Mouse (Mus musculus) gonadal fat pad, adult 2 months (tissue): ENCODE measurements around the gene Atf7. TPM values are rescaled to one million over a fixed set of nuclear protein-coding genes. Genes with fewer than 3 reads are reported as not detected.

Experiments used
- DNase-seq: peaks from one replicate; pipeline ENCODE4 v3.0.0-alpha.2; 2012; ENCODE audit warnings: low read depth
- polyA plus RNA-seq: library from polyadenylated mRNA; depleted of rRNA; stranded (reverse); fragments of >200 nt; gene quantifications from 2 replicates; pipeline ENCODE4 v1.2.3, GENCODE M21; 2012

Atf7 gene
- polyA plus RNA-seq, 1 experiment: 70.4 TPM

DNA sequence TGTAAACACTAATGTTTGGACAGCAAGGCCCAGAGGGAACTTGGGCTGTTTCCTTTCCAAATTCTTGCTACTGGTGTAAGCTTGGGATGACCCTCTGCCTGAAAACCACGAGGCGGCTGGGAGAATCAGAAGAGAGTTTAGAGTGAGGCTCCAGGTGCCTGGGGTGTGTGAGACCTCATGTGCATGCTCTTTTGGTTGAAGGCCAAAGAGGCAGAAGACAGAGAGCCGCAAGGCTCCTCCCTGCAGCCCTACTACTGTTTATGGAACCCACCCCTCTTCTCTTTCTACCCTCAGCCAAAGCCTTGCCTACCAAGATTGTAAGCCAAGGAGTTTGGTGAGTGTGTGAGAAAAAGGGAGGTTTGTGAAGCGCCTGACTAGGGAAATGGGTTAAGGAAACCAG, 109.5 kb downstream of the Atf7 start:
- no peak for DNase-seq

- DNase-seq: no peak
Observed at GRCm38 (mm10) chr15:102515261-102515660, 110.0 kb downstream of the Atf7 start.

DNA sequence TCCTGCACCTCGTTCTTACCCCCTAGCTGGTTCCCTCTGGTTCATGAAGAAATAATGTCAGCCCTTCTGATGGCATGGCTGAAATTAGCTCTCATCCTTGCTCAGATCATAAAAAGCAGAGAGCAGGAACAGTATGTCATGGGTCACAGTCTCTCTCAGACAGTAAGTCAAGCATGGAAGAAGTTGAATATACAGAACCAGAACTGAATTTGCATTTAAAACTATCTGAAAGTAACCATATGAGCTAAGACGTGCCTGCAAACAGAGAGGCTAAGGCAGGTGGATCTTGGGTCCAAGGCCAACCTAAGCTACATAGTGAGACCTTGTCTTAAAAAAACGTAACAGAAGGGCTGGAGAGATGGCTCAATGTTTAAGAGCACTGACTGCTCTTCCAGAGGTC, 112.3 kb downstream of the Atf7 start:
- DNase-seq: no peak

GRCm38 (mm10) chr15:102512471-102512870, 112.8 kb downstream of the Atf7 start:
- DNase-seq: no peak

DNA sequence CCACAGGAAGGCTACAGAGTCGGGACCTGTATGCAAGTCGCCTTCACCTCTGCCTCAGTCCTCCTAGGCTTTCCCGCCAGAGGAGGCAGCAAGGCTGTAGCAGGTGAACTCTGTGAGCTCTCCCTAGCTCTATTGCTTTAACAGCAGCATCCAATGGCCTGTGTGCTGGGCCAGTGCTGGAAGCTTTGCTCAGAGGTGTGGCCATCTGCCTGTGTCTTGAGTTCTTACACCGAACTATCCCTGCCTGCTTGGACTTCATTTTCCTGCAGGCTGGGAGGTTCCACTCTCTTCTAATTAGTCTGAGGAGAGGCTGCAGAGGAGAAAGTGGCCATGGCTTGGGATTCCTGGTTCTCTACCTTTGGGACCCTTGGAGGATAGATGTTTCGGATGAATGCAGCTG, 113.3 kb downstream of the Atf7 start:
- DNase-seq: no peak

GRCm38 (mm10) chr15:102511285-102511833, 113.9 kb downstream of the Atf7 start:
- no peak for DNase-seq

DNA sequence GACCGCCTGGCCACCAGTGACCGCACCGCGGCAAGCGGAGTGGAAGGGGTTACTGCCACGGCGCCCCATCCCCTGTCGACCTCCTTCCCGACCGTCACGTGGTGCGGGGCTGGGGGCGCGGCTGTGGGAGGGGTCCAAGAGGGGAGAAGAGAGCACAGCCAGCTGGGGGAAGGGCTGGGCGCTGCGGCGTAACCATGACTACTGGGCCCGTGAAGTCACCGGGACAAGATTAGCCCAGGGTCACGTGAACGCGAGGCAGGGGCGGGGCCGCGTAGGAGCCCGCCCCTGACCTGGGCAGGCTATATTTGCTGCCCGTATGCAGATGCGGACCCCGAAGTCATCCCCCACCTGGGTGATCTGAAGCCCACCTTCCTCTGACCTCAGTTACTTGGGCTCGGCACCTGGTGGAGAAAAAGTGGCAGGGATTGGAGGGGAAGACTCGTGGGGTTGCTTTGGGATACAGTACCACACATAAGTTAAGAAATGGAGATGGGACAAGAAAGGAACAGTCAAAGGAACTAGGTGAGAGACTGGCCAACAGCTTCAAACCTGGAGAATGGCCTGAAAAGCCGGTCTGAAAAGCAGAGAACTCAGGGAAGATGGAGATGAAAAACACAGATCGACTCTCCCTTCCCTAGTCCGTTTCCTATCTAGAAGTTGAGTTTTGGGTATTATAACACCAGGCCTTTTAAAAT, 114.5 kb downstream of the Atf7 start:
- DNase-seq: no peak

- DNase-seq: no peak
Observed at GRCm38 (mm10) chr15:102510110-102510509, 115.2 kb downstream of the Atf7 start.

DNA sequence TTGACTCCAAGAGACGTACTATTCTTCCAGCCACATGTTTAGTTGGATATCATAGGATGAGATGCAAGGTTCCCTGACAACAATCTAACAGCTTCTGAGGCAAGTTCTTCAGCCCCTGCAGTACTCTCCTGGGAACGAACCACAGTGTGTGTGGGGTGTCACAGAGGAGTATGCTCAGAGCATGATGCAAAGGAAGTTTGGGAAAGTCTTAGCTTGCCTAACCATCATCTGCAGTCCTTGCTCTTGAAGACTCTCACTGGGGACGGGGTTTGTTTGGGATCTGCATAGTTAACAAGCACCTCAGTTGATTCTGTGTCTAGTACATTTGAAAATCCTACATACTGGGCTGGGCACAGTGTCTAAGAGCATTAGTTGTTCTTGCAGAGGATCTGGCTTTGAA, 116.9 kb downstream of the Atf7 start:
- DNase-seq: no peak

DNA sequence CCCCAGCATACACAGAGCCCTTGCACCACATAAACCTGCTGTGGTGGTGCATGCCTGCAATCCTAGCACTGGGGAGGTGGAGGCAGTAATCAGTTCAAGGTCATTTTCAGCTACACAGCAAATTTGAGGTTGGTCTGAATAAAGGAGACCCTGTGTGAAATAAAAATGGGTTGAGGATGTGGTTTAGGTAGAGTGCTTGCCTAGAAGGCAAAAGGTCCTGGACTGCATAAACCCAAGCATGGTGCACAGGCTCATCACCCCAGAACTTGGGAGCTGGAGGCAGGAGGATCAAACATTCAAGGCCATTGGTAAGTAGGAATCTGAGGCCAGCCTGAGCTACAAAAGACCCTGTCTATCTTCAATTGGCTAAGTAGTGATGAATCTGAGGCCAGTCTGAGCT, 117.7 kb downstream of the Atf7 start:
- no peak for DNase-seq

DNA sequence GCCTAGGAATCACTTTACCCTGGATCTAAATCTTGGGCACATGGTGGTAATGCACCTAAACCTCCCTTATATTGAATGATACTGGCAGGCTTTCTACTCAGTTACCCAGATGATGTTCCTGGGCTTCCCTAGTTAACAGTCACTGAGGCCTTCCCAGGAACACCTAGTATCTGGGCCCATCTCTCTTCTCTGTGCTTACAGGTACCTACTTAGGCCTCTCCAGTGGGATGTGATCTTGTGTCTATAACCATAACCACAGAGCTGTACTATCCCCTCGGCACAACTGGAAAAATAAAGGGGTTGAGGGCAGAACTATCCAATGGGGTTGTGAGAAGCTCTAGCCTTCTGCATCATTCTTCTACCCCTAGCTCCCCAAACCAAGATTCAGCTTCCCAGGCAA, 118.4 kb downstream of the Atf7 start:
- no peak for DNase-seq

DNA sequence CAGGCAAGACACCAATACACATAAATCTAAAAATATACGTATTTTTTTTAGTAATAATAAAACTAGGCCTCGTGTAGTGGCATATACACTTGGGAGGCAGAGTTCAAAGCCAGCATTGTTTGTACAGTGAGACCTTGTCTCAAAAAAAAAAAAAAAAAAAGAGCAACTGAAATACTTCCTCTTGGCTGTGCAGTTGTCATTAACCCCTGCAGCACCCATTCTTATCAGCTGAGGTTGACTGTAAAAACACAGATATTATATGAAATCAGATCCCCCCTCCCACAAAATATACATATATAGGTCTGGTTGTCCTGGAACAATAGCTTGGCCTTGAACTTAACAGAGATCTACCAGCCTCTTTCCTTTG, 118.8 kb downstream of the Atf7 start:
- DNase-seq: no peak

DNA sequence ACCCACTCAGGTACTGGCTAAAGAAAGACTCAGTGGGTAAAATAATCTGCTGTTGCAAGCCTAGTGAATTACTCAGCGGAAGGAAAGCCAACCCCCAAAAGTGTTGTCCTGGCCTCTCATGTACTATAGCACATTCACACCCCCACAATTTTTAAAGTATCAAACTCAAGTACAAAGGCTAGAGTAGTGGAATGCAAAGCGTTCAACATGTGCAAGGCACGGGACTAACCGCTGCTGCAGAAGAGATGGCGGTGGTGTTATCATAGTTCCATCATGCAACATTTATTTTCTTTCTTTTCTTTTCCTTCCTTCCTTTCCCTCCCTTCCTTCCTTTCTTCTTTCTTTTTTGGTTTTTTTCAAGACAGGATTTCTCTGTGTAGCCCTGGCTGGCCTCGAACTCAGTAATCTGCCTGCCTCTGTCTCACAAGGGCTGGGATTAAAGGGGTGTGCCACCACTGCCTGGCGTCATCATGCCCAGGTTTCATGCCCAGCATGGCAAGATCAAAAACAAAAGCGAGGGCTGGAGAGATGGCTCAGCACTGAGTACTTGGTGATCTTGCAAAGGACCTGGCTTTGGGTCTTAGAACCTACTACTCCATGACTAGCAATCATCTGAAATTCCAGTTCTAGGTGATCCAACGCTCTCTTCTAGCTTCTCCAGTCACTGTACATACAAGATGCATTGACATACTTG, 119.3 kb downstream of the Atf7 start:
- DNase-seq: no peak

GRCm38 (mm10) chr15:102505073-102505769, 120.0 kb downstream of the Atf7 start:
- no peak for DNase-seq

- no peak for DNase-seq
Observed at GRCm38 (mm10) chr15:102503924-102504782, 121.1 kb downstream of the Atf7 start.

- no peak for DNase-seq
Observed at GRCm38 (mm10) chr15:102503447-102503846, 121.8 kb downstream of the Atf7 start, which contains the start of gene Gm10337. Gene Gm10337, plus strand, starts transcription at chr15:102503722.

DNA sequence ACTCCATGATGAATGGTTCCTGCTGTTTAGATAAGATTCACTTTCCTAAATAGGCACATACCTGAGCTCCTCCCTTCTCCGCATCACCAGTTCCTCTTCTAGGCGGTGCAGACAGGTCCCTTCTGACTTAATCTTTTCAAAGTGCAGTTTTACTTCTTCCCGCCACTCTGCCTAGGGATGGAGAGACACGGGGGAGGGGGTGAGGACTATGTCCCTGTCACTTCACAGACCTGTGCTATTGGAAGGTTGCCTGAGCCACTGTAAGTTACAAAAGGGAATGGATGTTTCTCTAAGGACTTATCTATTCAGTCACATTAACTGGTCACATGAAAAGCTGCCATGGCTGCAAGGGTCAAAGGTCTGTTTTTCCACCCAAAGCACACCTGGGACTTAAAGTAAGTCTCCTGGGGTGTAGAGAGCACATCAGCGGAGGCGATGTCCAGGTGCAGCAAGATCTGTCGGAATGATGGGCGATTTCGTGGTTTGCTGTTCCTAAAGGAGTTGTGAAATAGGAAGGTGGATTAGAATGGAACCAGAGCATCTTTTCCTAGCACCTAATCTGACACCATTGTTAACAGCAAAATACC, 122.9 kb downstream of the Atf7 start:
- DNase-seq: no peak

- DNase-seq: no peak
Observed at GRCm38 (mm10) chr15:102501084-102501814, 124.0 kb downstream of the Atf7 start.

GRCm38 (mm10) chr15:102500479-102500878, 124.8 kb downstream of the Atf7 start:
- DNase-seq: no peak

- no peak for DNase-seq
Observed at GRCm38 (mm10) chr15:102499851-102500250, 125.4 kb downstream of the Atf7 start.

GRCm38 (mm10) chr15:102499370-102499769, 125.9 kb downstream of the Atf7 start:
- no peak for DNase-seq
